Mouse (Mus musculus): ENCODE data around the gene Gm4131.
"Not testable (repeated sequence)": the region's sequence is repeated elsewhere in the genome, so short reads cannot be mapped to it uniquely, and the experiment has no call there.

Gene Gm4131

GRCm38 (mm10) chr14:62566821-62567220 lies at the start of gene Gm4131:
Gene Gm4131, minus strand, starts transcription at chr14:62566921.
- DNase-seq, result not testable (repeated sequence)

DNA sequence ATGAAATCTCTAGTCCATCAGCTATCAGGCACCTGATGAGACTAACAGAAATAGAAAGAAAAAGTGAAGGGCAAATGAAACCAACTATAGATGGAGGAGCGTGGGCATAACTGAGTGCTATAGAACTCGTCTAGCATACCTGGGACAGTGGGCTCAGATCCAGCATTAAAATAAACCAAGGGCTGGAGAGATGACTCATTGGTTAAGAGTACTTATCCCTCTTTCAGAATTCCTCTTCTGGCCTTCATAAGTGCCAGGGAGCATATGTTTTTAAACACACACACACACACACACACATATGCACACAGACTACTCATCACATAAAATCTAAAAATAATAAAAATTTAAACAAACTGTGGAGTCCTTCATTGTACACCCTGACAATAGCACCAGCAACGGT lies 43.2 kb upstream of the Gm4131 start:
- no peak for DNase-seq

- peak; percentile 25 for DNase-seq
Measured at GRCm38 (mm10) chr14:62607791-62608196, 41.1 kb upstream of the Gm4131 start.

DNA sequence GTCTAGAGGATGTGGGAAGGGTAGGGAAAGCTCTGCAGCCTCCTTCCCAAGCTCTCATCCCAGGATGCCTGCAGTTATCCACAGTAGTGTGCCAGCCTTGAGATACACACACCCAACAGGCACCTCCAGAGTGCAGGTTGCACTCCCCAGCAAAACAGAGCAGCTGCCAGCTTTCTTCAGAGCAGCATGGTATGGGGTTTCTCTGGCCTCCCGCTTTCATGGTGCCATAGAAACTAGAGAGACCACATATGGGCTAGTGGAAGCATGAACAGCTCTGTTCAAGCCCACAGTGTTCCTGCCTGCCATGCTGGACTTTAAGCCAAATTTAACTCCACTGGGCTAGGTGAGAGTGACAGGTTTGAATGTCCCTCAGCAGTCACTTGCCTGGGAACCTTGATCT lies 36.1 kb upstream of the Gm4131 start:
- DNase-seq, result no peak

GRCm38 (mm10) chr14:62602271-62602670 lies 35.5 kb upstream of the Gm4131 start:
- no peak for DNase-seq

GRCm38 (mm10) chr14:62600109-62600522 lies 33.4 kb upstream of the Gm4131 start:
- DNase-seq, result no peak

DNA sequence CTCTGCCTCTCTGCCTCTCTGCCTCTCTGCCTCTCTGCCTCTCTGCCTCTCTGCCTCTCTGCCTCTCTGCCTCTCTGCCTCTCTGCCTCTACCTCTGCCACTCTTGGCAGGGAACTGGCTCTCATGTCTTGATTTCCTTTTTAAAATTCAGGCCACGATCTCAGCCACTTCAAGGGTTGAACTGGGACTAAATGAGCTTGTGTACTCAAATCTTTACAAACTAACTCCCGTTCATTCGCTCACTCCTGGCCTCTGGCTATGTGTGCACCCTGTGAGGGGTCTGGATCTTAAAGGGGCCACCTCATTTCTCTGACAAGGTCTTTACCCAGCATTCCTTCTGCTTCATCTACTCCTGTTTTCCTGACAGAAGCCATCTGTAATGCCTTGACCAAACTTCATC lies 18.6 kb upstream of the Gm4131 start:
- no peak for DNase-seq

- no peak for DNase-seq
Measured at GRCm38 (mm10) chr14:62584637-62585036, 17.9 kb upstream of the Gm4131 start.

DNA sequence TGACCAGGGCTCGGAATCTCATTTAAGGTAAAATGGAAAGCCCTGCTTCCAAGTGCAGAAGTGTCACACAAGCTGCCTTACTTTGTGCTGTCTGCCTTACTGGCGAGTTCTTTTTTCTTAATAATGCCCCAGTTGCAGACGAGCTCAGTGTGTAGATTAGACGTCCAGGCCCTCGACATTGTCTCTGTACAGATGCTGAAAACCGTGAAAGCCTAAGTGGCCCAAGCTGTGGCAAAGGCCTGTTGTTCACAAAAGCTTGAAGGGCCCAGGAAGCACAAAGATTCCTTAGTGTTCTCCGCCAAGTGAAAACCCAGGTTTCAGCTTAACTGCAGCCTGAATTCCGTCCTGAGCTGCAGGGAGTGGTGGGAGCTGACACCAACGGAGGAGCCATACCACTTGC lies 15.0 kb upstream of the Gm4131 start:
- no peak for DNase-seq

GRCm38 (mm10) chr14:62580945-62581344 lies 14.2 kb upstream of the Gm4131 start:
- no peak for DNase-seq

DNA sequence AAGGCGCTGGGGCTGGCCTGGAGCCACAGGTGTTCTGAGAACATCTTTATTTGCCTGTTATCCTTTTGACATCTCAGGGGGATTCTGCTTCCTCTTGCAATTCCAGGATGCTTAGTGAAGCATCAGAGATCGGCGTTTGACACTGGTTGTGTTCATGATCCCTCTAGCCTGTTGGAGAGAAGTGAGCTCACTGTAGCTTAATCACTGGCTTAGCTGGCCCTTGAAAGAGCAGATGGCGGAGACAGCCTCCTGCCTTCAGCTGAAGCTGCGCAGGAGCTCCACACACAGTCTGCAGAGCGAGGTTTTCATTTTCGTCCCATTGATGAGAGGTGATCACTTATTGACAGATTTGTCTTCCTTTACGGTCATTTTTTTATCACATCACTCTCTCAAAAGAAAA lies 9.1 kb upstream of the Gm4131 start:
- peak; percentile 9 for DNase-seq

DNA sequence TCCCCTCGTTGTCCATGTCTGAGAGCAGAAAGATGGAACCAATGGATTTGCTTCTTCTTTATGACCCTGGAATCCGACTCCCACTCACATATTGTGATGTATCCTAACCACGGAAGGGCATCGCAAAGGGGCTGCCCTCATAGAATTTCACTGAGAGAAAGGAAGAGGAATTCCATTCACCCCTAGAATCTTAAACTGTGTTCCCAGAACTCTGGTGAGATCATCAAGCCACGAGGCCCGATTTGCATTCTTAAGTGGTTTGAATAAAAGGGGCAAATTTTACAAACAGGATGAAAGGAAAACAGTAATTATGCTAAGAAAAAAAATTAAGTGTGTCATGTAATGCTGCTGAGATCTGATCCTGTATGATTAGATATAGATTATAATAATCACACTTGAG lies 8.2 kb upstream of the Gm4131 start:
- no peak for DNase-seq

DNA sequence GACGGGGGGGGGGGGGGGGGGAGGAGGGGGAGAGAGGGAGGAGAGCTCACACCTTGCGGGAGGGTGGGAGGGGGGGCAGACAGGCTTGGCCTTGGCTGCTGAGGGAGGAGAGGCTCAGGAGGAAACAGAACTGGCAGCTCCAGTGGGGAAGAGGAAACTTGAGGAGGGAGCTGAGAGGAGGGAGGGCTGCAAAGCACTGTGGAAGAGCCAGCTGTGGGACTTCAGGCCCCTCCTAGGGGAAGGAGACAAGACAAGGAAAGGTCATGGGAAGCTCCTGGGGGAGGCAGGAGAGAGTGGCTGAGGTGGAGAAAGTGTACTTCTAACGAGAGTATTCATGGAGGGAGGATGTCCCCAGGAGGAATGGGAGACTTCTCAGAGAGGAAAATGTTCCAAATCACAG lies 6.7 kb upstream of the Gm4131 start:
- no peak for DNase-seq

- no peak for DNase-seq
Measured at GRCm38 (mm10) chr14:62570299-62570698, 3.6 kb upstream of the Gm4131 start.

DNA sequence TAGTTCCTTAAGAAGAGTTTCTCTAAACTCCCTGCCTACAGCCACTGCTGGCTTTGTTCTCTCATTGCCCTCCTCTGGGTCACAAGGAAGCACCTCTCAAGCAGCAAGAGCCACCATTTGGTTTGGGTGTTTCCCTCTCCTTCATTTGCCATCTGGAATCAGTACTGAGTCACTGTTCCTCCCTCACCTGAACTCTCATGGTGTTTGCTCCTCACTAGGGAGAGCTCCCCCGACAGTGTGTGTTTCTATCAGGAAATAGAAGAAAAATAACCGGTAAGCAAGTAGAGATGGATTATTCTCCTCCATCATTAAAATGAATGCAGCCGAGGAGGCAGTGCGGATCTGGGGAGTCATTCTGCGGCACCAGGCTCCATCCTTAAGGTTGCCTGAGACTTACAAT lies 2.7 kb upstream of the Gm4131 start:
- no peak for DNase-seq

DNA sequence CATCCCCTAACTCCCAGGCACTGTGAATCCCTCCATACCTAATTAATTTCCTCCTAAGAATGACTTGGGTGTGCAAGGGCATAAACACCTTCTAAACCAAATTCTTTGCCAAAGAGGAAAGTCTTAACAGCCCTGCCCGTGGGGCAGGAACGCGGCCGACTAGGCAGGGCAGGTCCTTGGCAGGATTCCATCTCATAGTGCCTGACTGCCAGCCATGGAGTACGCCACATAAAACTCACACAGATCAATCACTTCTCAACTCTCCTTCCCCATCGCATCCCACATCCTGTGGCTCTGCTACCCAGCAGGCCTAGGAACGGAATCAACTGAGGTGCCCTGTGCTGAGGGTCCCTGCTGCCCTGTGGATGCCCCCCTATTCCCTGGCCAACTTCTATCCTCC lies 3.0 kb downstream of the Gm4131 start:
- DNase-seq, result no peak

DNA sequence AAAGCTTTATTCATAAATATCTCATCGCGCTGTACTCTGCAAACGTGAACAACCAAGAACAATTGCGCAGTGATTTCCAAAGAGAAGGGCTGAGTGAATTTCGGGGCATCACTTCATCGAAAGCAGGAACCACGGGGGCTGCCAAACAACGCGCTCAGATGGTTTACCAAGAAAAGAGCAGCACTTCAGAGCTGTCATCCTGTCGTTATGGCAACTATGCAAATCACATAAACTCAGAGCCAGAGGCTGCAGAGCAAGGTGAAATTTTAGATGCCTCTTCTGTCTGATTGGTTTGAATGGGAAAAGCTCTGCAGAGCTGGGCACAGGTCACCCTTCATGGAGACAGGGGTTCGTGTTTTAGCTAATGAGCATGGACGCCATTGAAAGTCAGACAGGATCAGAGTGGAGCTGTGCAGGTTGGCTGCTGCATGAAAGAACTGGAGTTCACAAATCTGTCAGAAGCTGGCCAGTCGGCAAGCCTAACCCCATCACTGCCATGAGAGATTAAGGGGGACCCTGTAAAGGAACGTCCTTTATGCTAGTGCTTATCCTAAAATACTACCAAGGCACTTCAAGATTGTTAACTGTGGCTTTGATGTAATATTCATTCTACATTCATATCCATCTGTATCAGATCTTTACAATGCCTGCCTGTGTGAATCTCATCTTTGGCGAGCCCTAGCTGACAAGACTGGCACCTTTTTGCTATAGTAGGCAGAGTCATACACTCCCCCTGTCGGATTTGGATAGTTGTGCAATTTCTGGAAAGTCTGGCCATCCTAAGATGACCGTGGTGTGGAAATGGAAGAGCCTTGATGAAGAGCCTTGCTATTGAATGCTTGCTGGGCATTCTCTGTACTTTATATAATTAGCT lies 4.6 kb downstream of the Gm4131 start:
- DNase-seq, result no peak

DNA sequence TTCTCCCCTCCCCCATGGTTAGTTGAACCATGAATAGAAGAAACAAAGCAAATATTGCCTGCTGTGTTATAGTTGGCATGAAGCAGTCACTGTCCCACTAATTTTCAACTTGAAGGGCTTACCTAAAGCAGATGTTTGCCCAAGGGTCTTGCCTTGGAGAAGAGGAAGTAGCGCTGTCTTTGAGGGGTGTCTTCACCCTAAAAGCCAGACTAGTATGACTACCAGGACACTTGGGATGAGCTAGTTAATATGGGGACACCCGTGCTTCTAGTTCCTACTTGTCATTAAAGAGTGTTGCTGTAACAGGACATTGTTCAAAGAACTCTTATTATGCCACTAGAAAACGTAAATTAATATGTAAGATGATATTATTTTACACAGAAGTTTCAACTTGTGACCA lies 9.6 kb downstream of the Gm4131 start:
- DNase-seq, result no peak

DNA sequence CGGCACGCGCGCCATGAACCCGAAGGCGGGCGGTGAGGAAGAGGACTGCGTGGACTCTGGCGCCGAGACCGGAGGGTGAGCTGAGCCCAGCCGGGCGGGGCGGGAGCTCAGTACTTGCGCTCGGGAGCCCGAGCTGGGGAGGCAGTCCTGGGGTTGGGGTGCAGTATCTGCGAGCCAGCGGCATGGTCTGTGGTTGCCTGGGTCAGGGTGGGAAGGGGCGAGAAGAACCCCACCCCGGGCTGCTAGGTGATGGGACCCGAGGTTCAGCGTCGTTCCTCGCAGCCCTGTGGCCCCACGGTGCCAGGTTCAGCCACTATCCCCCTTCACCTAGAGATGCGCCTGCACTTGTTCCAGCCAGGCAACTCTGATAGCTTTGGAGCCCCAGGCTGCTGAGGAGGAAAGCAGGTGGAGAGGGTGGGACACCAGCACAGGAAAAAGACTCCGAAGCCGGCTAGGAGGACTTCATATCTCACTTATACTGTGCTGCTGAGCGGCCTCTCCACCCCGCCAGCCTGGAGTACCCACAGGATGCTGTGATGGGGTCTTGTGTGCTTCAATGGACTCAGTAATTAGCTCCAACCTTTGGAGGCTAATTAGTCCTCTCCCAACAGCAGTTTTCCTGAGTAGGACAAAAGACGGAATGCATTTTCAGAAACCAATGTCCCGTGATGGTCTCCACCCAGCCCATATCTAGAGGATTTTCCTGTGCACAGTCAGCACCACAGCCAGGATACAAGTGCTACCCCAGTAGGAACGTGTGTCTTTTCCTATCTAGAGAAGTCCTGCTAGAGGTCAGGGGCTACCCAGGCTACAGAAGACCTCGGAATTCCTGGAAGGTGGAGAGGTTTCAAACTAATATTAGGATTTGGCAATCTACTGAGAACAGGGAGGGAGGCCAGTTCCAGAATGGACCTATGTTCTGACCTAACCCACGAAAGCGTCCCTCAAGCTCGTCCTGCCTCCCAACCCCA lies 10.6 kb downstream of the Gm4131 start:
- no peak for DNase-seq

DNA sequence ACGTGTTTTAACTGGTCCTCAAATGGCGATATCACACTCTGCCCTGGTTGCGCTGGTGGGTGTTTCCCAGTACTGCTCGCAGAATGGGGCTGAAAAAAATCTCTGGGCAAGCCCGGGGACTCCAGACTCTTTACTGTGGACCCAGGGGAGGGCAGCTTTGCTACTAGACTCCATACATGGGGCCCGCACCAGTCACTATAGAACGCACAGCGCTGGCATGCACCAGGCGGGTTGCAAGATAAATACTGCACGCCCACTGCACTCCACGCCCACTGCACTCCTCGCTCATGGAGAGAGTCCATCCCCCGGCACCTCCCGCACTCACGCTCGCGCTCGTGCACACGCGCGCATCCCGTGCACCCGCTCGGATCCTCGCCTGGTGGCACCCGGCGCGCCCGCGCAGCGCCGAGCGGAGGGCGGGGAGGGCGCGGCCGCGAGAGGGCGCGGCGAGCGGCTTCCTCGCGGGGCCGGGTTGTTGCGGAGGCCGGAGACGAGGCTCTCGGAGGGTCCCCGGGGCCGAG lies 11.4 kb downstream of the Gm4131 start, which contains the start of gene Fam124a:
TSS of gene Fam124a (plus strand) at position 429 of the 521 bp plus-strand sequence.
- DNase-seq, result peak; percentile 75

GRCm38 (mm10) chr14:62553786-62554185 lies 12.9 kb downstream of the Gm4131 start:
- DNase-seq, result peak; percentile 10

- no peak for DNase-seq
Measured at GRCm38 (mm10) chr14:62552771-62553170, 13.9 kb downstream of the Gm4131 start.

DNA sequence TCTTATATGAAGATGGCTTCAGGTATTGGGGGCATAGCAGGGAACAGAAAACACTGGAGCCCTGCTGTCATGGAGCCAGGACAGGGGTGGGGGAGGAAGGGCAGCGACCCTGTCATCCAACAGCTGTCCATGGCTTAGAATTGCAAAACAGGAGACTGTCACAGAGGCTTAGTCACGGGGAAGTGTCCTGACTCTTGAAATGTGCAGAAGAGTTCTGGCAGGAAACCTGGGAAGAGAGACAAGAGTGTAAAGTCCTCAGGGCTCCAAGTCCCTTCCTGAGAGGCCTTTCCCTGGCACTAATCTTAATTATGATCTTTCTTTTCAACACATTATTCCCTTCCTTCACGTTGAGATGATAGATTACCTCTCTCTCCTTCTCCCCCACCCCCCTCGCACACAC lies 16.6 kb downstream of the Gm4131 start:
- no peak for DNase-seq
